Mouse (Mus musculus) liver, embryonic 16.5 days (tissue): ENCODE data around the gene Eps15l1. TPM values are rescaled to one million over a fixed set of nuclear protein-coding genes. Genes with fewer than 3 reads are reported as not detected.

Source experiments
- microRNA-seq: library from miRNA; unstranded; fragments of <30 nt; microRNA quantifications from one replicate; pipeline ENCODE4, GENCODE M21; 2016
- polyA plus RNA-seq: library from polyadenylated mRNA; unstranded; fragments of >200 nt; fragmentation: Nextera tagmentation; extraction: Ambion mirVana; gene quantifications from 2 replicates; pipeline ENCODE4 v1.2.1, GENCODE M21; 2015

Eps15l1 gene
- polyA plus RNA-seq, 1 experiment from 2014 or later, result 19.2 TPM

Small RNA genes lying within 50 kb of the gene (microRNA-seq; reads per million reads assigned to microRNA genes)
- gene Mir7068, result 1.5 reads per million

Other genes starting within 250 kb of the Eps15l1 start
- 0.22 and 0.30 TPM in 2 replicates for gene Hsh2d, start 231.8 kb downstream of the Eps15l1 start, polyA plus RNA-seq
- gene Cib3, start 208.6 kb downstream of the Eps15l1 start, polyA plus RNA-seq, result not detected in 2 replicates
- gene Gm11034, start 207.8 kb downstream of the Eps15l1 start, polyA plus RNA-seq, result not detected in 2 replicates
- 32.5 and 32.9 TPM in 2 replicates for gene Fam32a, start 201.7 kb downstream of the Eps15l1 start, polyA plus RNA-seq
- 53.6 and 54.3 TPM in 2 replicates for gene Ap1m1, start 181.4 kb downstream of the Eps15l1 start, polyA plus RNA-seq
- gene Gm10282, start 116.2 kb downstream of the Eps15l1 start, polyA plus RNA-seq, result 5.8 and 6.0 TPM in 2 replicates
- 1.8 and 2.0 TPM in 2 replicates for gene Klf2, start 102.4 kb downstream of the Eps15l1 start, polyA plus RNA-seq
- 0.54 and 0.74 TPM in 2 replicates for gene Calr3, start 22.4 kb upstream of the Eps15l1 start, polyA plus RNA-seq
- 3.4 and 3.5 TPM in 2 replicates for gene 1700030K09Rik, start 22.4 kb upstream of the Eps15l1 start, polyA plus RNA-seq
- 16.2 and 23.1 TPM in 2 replicates for gene Cherp, start 53.8 kb upstream of the Eps15l1 start, polyA plus RNA-seq
- gene Slc35e1, start 71.2 kb upstream of the Eps15l1 start, polyA plus RNA-seq, result 3.0 and 3.5 TPM in 2 replicates
- 6.2 and 6.3 TPM in 2 replicates for gene Med26, start 126.8 kb upstream of the Eps15l1 start, polyA plus RNA-seq
- 40.1 and 40.8 TPM in 2 replicates for gene Smim7, start 149.6 kb upstream of the Eps15l1 start, polyA plus RNA-seq
- gene Tmem38a, start 150.6 kb upstream of the Eps15l1 start, polyA plus RNA-seq, result 2.6 and 4.5 TPM in 2 replicates
- gene Nwd1, start 225.3 kb upstream of the Eps15l1 start, polyA plus RNA-seq, result 0.05 TPM in 1 of 2 replicates, not detected in the other